Mouse (Mus musculus) B cell, adult 2 months (primary cell): Measurements from ENCODE around the gene Rtf1.

Source experiments
- DNase-seq, 2 experiments: peaks; one replicate each; pipeline ENCODE4 v3.0.0; 2022

The Rtf1 gene

GRCm38 (mm10) chr2:119737124-119737523, 62.3 kb downstream of the Rtf1 start:
- no peak for DNase-seq

GRCm38 (mm10) chr2:119740567-119740966, 65.7 kb downstream of the Rtf1 start:
- DNase-seq: no peak

DNA sequence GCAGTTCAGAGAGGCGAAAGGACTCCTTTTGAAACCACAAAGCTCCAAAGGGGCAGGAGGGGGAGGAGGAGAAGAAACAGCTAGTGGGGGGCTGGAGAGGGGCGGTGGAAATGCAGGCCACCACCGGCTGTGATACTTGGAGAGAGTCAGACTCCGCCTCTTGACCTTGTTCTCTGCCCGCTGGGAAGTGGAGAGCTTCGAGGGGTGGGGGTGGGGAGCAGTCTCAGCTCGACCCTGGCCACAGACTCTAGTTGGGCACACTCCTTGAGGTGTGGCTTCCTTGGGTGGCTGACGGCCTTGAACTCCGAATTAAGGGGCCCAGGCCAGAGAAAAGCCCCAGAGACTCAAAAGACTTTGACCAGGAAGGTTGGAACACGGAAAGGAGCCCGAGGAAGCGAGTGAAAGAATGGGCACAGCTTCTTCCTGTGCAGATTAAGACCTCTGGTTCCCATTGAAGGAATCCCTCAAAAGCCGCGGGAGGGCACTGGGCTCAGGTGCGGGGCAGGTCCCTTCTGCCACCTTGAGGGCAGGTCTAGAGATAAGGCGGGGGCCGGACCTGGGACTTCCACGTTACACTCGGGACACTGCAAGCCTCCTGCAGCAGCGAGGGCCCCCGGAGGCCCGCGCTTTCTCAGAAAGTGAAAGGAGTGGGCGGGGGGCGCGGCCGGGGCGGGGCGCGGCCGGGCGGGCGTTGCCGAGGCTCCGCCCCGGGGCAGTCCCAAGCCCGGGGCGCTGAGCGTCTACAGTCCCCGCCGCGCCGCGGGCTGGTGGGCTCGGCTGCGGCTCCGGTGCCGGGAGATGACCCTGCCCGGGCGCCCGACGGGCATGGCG, 66.9 kb downstream of the Rtf1 start, which contains the start of gene Itpka:
TSS of gene Itpka (plus strand) at position 757 of the 831 bp plus-strand sequence.
- peak; percentile 71 to 78 for DNase-seq

DNA sequence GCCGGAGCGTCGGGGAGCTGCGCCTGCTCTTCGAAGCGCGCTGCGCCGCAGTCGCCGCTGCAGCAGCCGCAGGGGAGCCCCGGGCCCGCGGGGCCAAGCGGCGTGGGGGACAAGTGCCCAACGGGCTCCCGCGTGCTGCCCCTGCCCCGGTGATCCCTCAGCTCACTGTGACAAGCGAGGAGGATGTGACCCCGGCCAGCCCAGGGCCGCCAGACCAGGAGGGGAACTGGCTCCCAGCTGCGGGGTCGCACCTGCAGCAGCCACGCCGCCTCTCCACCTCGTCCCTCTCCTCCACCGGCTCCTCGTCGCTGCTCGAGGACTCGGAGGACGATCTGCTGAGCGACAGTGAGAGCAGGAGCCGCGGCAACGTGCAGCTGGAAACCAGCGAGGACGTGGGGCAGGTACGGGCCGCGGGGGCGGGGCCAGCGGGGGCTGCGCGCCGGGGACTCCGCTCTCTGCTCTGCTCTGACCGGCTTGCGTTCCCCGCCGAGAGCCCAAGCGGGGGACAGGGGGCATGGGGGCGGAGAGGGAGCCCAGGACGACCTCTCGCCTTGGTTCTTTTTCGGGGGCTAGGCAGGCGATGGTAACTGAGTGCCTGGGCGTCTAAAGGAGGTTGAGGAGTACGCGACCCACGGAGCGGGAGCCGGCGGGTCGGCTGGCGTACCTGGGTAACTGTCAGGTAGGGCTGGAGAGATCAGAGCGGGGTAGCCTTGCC, 67.8 kb downstream of the Rtf1 start:
- DNase-seq: peak; percentile 60 to 67

DNA sequence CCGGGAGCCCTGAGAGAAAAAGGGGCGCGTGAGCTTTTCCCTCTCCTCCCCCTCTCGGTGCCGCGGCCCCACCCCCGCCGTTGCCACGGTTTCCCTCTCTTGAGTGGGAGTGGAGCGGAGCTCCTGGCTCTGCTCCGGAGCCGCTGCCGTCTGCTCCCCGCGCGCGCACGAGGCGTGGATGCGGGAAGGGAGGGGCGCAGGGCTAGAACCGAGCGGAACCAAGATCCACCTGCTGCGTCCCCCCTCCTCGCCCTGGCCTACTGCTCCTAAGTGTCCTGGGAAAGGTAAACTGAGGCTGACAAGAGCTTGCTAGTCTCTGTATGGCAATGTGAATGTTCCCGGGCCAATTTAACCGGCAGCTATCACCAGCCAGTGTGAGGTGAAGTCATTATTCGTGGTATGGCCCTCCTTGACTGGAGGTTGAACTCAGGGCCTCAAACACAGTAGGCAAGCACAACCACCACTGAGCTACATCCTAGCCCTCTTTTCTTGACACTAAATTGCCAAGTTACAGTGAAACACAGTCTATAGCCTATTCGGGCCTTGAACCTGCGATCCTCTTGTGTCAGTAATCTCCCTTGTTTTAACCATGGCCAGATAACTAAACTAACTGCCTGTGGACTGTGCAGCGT, 68.4 kb downstream of the Rtf1 start:
- peak; percentile 10 to 12 for DNase-seq

GRCm38 (mm10) chr2:119743808-119744162, 68.9 kb downstream of the Rtf1 start:
- no peak for DNase-seq

DNA sequence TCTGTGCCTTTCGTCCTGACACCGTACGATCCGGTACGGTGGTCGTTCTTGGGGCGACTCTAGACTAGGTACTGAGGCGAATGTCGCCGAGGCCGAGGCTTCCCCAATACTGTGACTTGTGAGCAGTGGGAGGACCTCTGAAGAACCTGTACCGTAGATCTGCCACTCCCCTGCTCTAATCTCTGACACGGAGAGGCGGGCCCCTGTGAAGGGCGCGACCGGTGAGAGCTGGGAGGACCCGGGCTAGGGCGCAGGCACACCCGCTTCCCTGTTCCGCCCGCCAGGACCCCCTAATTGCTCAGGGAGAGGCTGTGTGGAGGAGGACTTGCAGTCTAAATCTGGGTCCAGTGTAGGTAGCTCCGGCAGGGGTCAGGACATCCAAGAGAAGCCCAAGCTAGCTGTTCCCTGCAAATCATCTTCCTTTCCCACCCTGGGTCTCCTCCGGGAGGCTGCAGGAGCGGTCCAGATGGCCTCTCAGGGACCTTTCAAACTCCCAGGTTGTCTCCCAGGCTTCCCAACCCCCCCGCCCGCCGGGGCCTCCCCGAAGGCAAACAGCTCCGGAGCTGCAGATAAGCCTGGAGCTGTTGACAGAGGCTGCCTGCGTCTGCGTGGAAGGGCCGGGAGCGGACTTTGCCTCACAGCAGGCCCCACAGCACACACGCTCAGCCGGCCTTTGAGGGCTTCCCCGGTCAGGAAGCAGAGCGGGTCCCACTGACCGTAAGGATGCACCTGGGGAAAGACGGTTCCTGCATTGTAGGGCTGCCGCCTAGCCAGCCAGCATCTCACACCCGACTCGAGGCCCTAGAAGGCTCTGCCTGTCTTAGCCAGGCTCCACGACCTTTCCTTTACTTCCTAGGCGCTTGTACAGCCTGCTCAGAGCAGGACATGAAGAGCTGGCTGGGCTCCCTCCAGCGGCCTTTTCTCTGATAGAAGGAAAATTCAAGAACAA, 69.6 kb downstream of the Rtf1 start:
- peak; percentile 48 to 49 for DNase-seq

GRCm38 (mm10) chr2:119745281-119745680, 70.4 kb downstream of the Rtf1 start:
- DNase-seq: peak; percentile 59 to 62

DNA sequence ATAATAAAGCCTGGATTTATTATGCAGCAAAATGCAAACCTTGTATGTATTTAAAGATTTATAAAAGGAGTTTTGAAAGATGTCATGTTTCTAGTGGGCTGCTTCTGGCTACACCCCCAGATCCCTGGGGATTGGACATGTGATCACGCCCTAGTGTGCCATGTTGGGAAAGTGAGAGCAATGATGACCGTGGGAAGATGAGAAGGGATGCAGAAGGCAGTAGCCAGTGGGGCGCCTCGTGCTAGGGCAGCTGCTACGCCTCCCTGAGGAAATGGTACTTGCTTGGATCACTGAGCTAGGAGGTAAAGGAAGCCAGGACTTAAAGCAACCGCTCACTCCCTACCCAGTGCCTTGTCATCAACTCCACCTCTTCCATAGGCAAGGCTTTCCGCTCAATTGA, 72.7 kb downstream of the Rtf1 start:
- DNase-seq: no peak

DNA sequence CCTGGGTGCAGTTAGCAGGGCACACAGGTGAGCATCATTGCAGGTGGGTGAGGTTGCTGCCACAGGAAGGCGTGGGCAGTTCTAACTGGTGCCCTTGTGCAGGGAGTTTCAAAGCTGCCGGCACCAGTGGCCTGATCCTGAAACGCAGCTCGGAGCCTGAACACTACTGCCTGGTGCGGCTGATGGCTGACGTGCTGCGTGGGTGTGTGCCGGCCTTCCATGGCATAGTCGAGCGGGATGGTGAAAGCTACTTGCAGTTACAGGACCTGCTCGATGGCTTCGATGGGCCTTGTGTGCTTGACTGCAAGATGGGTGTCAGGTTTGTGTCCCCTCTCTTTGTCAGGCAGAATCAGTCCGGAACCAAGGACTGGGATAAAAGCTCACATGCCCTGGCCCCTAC, 74.4 kb downstream of the Rtf1 start:
- DNase-seq: no peak

GRCm38 (mm10) chr2:119757601-119758100, 82.8 kb downstream of the Rtf1 start:
- peak in 1 of 2 experiments; percentile 36 for DNase-seq

- peak; percentile 46 to 47 for DNase-seq
Measured at GRCm38 (mm10) chr2:119758101-119758843, 83.4 kb downstream of the Rtf1 start.

DNA sequence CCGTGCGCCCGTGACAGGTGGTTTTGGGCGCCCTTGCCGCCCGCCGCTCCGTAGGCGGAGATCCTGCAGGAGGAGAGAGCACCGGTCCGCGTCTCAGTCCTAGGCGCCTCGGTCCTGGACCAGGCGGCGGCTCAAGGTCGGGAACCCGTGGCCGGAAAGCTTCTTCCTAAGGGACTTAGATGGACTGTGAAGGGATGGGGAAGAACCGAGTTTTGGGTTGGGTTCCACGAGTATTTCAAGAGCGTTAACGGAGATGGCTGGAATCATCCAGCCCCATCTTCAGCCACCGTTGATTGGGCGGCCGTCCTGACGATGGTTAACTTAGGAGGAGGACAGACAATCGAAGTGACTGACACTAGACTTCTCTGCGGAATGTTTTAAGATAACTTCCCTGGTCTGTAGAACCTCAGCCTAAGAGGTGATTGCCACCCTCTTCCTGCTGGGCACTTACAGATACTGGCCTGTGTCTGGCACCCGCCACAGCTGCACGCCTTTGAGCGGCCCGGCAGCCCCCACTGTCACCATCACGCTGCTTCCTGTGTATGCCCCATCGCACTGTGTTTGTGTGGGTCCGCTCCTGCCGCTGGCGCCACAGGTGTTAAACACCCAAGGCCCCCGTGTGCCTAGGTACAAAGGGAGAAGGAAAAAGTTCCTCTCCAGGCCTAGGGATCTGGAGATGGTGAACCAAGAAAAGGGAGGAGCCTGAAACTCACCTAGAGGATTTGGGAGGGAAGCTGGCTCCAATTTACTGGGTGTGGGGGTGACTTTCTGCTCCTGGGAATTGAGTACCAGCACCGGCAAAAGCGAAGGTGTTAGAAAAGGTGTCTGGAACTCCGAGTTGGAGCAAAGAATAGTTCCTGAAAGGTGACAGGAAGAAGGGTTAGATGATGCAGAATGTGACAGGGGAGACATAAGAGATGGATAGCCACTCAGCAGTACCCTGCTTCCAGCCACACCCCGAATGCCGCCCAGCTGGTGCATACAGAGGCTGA, 84.3 kb downstream of the Rtf1 start:
- peak; percentile 58 to 59 for DNase-seq

GRCm38 (mm10) chr2:119760251-119760650, 85.4 kb downstream of the Rtf1 start, which contains the start of gene Ltk:
TSS of gene Ltk (minus strand) at chr2:119760431.
- no peak for DNase-seq

DNA sequence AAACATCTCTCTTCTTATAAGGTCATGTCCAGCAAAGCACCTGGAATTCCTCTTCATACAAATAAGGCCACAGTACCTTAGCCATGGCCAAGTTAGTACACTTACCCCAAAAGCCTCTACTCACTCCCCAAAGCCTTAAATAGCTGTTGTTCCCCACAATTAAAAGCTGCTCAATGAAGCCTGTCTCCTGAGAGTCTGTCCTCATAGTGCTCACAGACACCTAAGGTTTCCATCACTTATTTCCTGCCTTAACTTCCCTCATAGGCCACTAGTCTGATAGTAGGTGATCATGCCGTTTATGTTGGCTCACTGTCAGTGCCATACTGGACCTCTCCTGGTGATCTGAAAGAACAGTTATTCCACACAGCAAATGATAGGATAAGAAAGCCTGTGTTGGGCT, 87.4 kb downstream of the Rtf1 start:
- peak; percentile 12 to 14 for DNase-seq

DNA sequence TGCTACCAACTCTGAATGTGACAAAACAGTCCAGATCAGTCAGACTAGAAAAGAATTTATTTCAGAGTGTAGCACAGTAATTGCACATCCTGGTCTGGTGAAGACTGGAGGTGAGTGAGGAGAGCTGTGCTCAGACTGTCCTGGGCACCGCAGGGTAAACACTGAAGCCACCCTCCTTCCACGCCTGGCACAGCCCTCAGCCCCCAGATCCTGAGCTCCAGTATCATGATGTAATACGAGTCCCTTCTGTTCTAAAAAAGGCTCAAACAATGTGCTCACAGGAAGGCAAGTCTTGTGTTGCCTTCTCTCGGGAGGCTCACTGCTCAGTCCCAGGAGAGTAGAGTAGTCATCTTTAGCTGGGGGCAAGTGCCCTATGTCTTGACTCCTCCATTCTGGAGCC, 89.1 kb downstream of the Rtf1 start:
- no peak for DNase-seq

- peak; percentile 39 to 43 for DNase-seq
Measured at GRCm38 (mm10) chr2:119767246-119767645, 92.4 kb downstream of the Rtf1 start.
